Mouse (Mus musculus) stomach, embryonic 14.5 days (tissue): ENCODE measurements around the gene Rbm24. TPM values are rescaled to one million over a fixed set of nuclear protein-coding genes. Genes with fewer than 3 reads are reported as not detected.

ENCODE experiments used
- ATAC-seq: fragments of 200-750 bp; cut with Nextera tagmentation; 2 replicates; pipeline ENCODE4 v1.8.0; 2017; ENCODE audit warnings: low read depth, moderate TSS enrichment; ENCODE audit not compliant: insufficient number of reproducible peaks, insufficient read depth, low FRiP score
- H3K27ac ChIP-seq: fragments of 300-500 bp; sonication (generic); 2 replicates; pipeline ENCODE4 v1.5.1; 2014; ENCODE audit warnings: mild to moderate bottlenecking, low read length, moderate library complexity, mixed read lengths
- H3K27me3 ChIP-seq: fragments of 300-500 bp; sonication (generic); 2 replicates; pipeline ENCODE4 v1.6.1; 2014; ENCODE audit warnings: low read length, control low read depth, mixed read lengths; ENCODE audit not compliant: control insufficient read depth, insufficient read depth
- H3K36me3 ChIP-seq: fragments of 300-500 bp; sonication (generic); 2 replicates; pipeline ENCODE4 v1.6.1; 2014; ENCODE audit warnings: mild to moderate bottlenecking, control low read depth, low read length, moderate library complexity, mixed read lengths; ENCODE audit not compliant: control insufficient read depth, insufficient read depth
- H3K4me1 ChIP-seq: fragments of 300-500 bp; sonication (generic); 2 replicates; pipeline ENCODE4 v1.6.1; 2014; ENCODE audit warnings: low read length, control low read depth, mixed read lengths; ENCODE audit not compliant: control insufficient read depth, insufficient read depth
- H3K4me2 ChIP-seq: fragments of 300-500 bp; sonication (generic); replicated peaks from 2 replicates; pipeline ENCODE4 v1.6.1; 2014; ENCODE audit warnings: low read depth, low read length, control low read depth
- H3K4me3 ChIP-seq: fragments of 300-500 bp; sonication (generic); 2 replicates; pipeline ENCODE4 v1.5.1; 2014; ENCODE audit warnings: low read depth, low read length, control low read depth
- H3K9ac ChIP-seq: fragments of 300-500 bp; sonication (generic); replicated peaks from 2 replicates; pipeline ENCODE4 v1.6.1; 2014; ENCODE audit warnings: low read depth, mild to moderate bottlenecking, control low read depth, low read length, moderate library complexity, mixed read lengths
- H3K9me3 ChIP-seq: fragments of 300-500 bp; sonication (generic); 2 replicates; pipeline ENCODE4 v1.6.1; 2016; ENCODE audit warnings: low read depth, low read length, control low read depth; ENCODE audit not compliant: control insufficient read depth
- WGBS: fragments of 180-500 bp; shearing (Covaris S2); extraction: QIAGEN DNeasy Blood & Tissue Kit; methylation state at CpG from one replicate; pipeline ENCODE4 v1.1.7; 2014; 5-methylcytosine and 5-hydroxymethylcytosine counted together
- polyA plus RNA-seq: library from polyadenylated mRNA; unstranded; fragments of >200 nt; fragmentation: Nextera tagmentation; extraction: Ambion mirVana; gene quantifications from 2 replicates; pipeline ENCODE4 v1.2.1, GENCODE M21; 2014

The Rbm24 gene
- polyA plus RNA-seq, 1 experiment from 2014 or later: 1.4 TPM

DNA sequence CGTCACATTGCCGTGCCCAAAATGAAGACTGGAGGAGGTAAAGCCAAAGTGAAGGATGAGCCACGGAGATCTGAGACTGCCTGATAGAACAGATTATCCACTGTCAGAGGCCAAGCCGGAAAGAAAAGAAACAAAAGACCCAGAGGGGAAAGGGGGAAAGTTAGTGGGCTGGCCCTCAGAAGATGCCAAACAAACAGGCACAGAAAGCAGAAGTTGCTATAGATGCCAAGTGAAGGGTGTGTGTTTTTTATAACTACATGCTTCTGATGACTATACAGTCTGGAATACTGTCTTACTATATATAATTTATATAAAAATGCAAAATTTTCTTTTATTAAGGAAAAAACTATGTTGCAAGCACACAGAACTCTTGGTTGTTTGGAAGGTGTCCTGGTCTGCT lies 31.7 kb downstream of the Rbm24 start:
- no peak overlapping the region for H3K4me2 ChIP-seq
- H3K9me3 ChIP-seq: no peaks in the 10 kb centered on the region
- H3K4me1 ChIP-seq: no peaks in the 10 kb centered on the region
- 74% methylated on average over 4 of the region's 4 CpGs for WGBS
- H3K27ac ChIP-seq: no peak overlapping the region
- no peaks in the 10 kb centered on the region for H3K27me3 ChIP-seq
- no peak overlapping the region for H3K9ac ChIP-seq
- ATAC-seq: no peak
- no peaks in the 10 kb centered on the region for H3K36me3 ChIP-seq
- H3K4me3 ChIP-seq: no peak overlapping the region

DNA sequence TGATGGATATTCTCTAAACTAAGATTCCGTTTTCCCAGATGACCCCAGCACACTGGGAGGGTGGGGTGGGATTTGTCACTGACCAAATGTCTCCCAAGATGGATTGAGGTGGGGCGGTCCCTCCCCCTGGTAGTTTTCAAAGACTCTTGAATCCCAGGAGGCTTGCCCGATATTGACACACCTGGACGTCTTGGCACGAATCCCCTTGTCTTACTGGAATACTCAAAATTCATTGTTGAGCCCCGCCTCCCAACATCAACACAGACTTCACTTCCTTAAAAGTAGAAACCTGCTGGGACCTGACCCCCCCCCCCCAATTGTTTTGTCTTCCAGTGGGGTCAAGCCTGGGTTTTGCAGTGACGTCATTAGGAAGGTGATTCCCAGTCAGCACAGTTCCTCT lies 32.4 kb downstream of the Rbm24 start:
- 57% methylated on average over 7 of the region's 7 CpGs for WGBS

DNA sequence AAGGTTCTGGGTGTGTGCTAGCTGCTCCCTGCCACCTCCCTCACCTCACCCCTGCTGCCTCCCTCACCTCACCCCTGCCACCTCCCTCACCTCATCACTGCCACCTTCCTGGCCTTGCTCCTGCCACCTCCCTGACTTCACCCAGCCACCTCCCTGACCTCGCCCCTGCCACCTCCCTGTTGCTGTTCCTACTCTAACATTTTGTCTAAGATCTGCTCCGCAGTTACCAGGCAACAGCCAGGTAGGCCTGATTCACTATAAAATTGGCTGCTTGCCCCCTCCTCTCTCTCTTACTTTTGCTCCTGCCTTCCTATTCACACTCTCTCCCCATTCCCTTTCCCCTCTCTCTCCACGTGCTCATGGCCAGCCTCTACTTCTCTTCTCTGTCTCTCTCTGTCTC lies 33.3 kb downstream of the Rbm24 start:
- Histone ChIP-seq H3K27ac (no peak overlapping the region), H3K4me2 (no peak overlapping the region), H3K4me1 (no peaks in the 10 kb centered on the region), H3K4me3 (no peak overlapping the region), H3K9me3 (no peaks in the 10 kb centered on the region), H3K36me3 (no peaks in the 10 kb centered on the region), H3K9ac (no peak overlapping the region), H3K27me3 (no peaks in the 10 kb centered on the region)
- WGBS: 54% methylated on average over 3 of the region's 3 CpGs
- ATAC-seq: no peak

More for the DNA sequence above, 32.4 kb downstream of the Rbm24 start:
- Histone ChIP-seq H3K9ac (no peak overlapping the region), H3K4me1 (no peaks in the 10 kb centered on the region), H3K4me3 (no peak overlapping the region), H3K36me3 (no peaks in the 10 kb centered on the region), H3K27me3 (no peaks in the 10 kb centered on the region), H3K9me3 (no peaks in the 10 kb centered on the region), H3K4me2 (no peak overlapping the region), H3K27ac (no peak overlapping the region)
- no peak for ATAC-seq

DNA sequence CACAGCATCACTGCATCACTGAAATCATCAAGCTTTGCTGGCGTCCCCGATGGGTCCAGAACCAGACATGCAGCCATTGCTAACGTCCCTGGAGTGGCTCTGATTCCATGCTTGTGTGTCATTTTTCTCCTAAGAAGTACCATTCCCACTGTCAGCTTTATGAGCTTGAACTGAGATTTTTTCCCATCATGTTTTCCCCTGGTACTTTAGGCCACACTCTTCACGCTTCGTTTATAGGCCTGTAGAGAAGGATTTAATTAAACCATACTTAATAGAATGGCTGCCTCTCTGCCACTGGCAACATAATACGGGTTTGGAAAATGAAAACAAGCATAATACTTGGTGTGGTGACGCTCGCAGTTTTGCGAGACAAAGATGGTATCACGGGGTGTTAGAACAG lies 41.3 kb downstream of the Rbm24 start:
- H3K4me2 ChIP-seq: no peak overlapping the region
- no peaks in the 10 kb centered on the region for H3K4me1 ChIP-seq
- H3K27me3 ChIP-seq: no peaks in the 10 kb centered on the region
- no peaks in the 10 kb centered on the region for H3K9me3 ChIP-seq
- no peak for ATAC-seq
- no peak overlapping the region for H3K4me3 ChIP-seq
- H3K36me3 ChIP-seq: no peaks in the 10 kb centered on the region
- 94% methylated on average over 10 of the region's 10 CpGs for WGBS
- H3K9ac ChIP-seq: no peak overlapping the region
- H3K27ac ChIP-seq: no peak overlapping the region

DNA sequence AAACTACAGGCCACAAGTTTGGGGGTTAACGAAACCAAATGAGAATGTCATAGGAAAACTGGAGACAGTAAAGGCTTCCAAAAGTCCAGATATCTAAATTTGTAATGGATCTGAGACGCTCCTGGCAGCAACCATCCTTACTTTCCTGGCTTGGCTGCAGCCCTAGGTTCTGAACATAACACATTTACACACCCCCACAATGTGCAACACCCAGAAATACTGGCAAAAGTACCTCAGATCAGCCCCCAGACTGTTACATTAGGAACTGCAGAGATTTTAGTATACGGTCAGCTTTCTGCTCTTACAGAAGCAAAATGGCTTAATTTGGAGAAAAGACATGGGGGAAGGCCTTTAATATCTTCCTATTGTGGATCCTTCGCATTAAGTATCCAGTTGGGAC lies 44.0 kb downstream of the Rbm24 start:
- WGBS: 89% methylated on average over 4 of the region's 4 CpGs
- no peak overlapping the region for H3K27ac ChIP-seq
- H3K9me3 ChIP-seq: no peaks in the 10 kb centered on the region
- H3K27me3 ChIP-seq: no peaks in the 10 kb centered on the region
- H3K4me2 ChIP-seq: no peak overlapping the region
- no peak for ATAC-seq
- no peak overlapping the region for H3K4me3 ChIP-seq
- no peaks in the 10 kb centered on the region for H3K4me1 ChIP-seq
- H3K36me3 ChIP-seq: no peaks in the 10 kb centered on the region
- H3K9ac ChIP-seq: no peak overlapping the region

DNA sequence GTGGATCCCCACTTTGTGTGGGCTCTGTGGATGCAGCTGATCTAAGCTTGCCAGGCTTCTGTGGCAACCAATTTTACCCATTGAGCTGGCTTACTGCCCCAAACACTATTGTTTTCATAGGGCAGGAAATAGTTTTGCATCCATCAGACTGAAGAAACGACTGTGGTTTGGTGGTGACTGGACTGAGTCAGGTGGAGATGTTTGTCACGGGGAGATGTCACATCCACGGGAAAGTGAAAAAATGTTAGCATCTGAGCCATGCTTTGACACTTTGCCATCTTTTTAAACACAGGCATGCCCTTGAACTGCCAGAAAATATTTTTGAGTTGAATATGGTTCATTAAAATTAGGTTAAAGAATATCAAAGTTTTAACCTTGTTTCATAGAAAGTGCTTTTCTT lies 45.5 kb downstream of the Rbm24 start:
- H3K27ac ChIP-seq: no peak overlapping the region
- H3K4me2 ChIP-seq: no peak overlapping the region
- H3K9ac ChIP-seq: no peak overlapping the region
- H3K4me3 ChIP-seq: no peak overlapping the region
- 65% methylated on average over 3 of the region's 3 CpGs for WGBS
- H3K4me1 ChIP-seq: no peaks in the 10 kb centered on the region
- no peaks in the 10 kb centered on the region for H3K36me3 ChIP-seq
- no peak for ATAC-seq
- no peaks in the 10 kb centered on the region for H3K27me3 ChIP-seq
- no peaks in the 10 kb centered on the region for H3K9me3 ChIP-seq

DNA sequence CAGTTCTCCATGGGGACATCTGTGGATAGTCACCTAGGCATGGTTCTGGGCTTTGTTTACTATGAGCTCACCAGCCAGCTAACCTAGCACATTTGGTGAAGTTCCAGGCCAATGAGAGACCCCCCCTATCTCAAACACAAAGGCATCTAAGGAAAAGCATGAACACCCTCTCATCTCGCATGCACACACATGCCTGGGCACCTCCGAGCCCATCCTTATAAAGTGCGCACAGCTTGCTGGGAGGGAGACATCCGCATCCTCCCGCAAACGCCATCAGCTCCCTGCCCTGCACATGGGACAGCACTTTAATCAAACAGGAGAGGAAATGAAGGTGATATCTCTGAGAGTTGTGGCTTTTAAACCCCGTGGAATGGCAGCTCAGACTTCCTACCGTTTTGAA lies 50.0 kb downstream of the Rbm24 start:
- Histone ChIP-seq H3K4me1 (no peaks in the 10 kb centered on the region), H3K9me3 (no peaks in the 10 kb centered on the region), H3K4me2 (no peak overlapping the region), H3K4me3 (no peak overlapping the region), H3K27ac (no peak overlapping the region), H3K9ac (no peak overlapping the region), H3K36me3 (no peaks in the 10 kb centered on the region), H3K27me3 (no peaks in the 10 kb centered on the region)
- no peak for ATAC-seq
- 54% methylated on average over 8 of the region's 8 CpGs for WGBS

DNA sequence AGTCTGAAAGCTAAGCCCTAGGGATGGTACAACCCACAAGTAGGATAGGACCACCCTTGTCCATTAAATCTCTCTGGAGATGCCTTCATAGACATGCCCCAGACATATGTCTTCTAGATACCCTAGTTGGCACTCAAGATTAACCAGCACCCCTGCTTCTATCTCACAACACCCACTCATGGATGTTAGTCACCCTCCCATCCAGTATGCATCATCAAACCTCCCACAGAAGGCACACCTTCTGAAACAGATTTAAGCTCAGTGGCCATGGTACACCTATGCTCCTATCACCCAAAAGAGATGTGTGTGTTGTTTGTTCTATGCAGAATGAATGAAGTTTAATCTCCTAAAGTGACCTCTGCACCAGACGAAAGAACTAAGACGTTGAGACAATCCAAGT lies 51.3 kb downstream of the Rbm24 start:
- Histone ChIP-seq H3K4me3 (no peak overlapping the region), H3K27ac (no peak overlapping the region), H3K4me2 (no peak overlapping the region), H3K27me3 (no peaks in the 10 kb centered on the region), H3K4me1 (no peaks in the 10 kb centered on the region), H3K9ac (no peak overlapping the region), H3K9me3 (no peaks in the 10 kb centered on the region), H3K36me3 (no peaks in the 10 kb centered on the region)
- 89% methylated on average over 2 of the region's 2 CpGs for WGBS
- ATAC-seq: no peak
